Mouse (Mus musculus): ENCODE data around the gene Rasl11a. TPM values are rescaled to one million over a fixed set of nuclear protein-coding genes. Genes with fewer than 3 reads are reported as not detected.

Rasl11a gene
- total and polyA plus RNA-seq, 2 experiments from 2014 or later, result 7.7 to 18.8 TPM

DNA sequence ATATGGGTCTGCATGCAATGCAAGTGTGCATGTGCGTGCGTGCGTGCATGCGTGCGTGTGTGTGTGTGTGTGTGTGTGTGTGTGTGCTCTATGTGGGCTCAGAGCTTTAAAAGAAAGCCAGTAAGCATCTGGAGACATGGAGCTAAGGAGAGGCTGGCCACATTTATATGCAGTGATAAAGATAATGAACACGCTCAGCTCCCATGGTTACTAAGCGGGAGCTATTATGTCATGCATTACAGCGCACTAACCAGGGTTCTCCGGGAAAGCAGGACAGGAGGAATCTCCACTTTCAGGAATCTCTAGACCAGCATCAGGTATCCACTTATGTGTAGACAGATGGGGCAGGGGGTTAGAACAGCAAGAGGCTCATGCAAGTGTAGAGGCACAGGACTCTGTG is 13.9 kb downstream of the Rasl11a start:
- H3K4me2 ChIP-seq (ENCODE audit: low read depth, low read length), result no peak overlapping the region
- no peaks in the 10 kb centered on the region for H3K4me1 ChIP-seq (ENCODE audit: control insufficient read depth, insufficient read depth)
- WGBS, result 89% methylated on average over 9 of the region's 9 CpGs
- no peaks in the 10 kb centered on the region for H3K36me3 ChIP-seq (replicated peaks; ENCODE audit: control insufficient read depth, insufficient read depth, low read length)
- H3K9ac ChIP-seq (replicated peaks; ENCODE audit: low read depth, low read length), result no peak overlapping the region
- no peak for TF ChIP-seq CTCF (IDR thresholded peaks at IDR 0.05; ENCODE audit: low read depth)
- no peak for TF ChIP-seq EP300 (IDR thresholded peaks at IDR 0.05; ENCODE audit: low read depth)
- H3K27ac ChIP-seq (ENCODE audit: low read depth), result no peak overlapping the region
- H3K4me3 ChIP-seq (ENCODE audit: low read depth, low read length), result no peak overlapping the region
- H3K9me3 ChIP-seq (replicated peaks; ENCODE audit: control insufficient read depth, low read length), result peaks cover 6% of the 10 kb centered on the region; the same call in 1 of the 2 replicates
- no peak for DNase-seq (ENCODE audit: low spot score)
- no peaks in the 10 kb centered on the region for H3K27me3 ChIP-seq (ENCODE audit: control insufficient read depth, insufficient read depth, low read length)
- no peak for ATAC-seq (ENCODE audit: insufficient read depth, low read depth)

DNA sequence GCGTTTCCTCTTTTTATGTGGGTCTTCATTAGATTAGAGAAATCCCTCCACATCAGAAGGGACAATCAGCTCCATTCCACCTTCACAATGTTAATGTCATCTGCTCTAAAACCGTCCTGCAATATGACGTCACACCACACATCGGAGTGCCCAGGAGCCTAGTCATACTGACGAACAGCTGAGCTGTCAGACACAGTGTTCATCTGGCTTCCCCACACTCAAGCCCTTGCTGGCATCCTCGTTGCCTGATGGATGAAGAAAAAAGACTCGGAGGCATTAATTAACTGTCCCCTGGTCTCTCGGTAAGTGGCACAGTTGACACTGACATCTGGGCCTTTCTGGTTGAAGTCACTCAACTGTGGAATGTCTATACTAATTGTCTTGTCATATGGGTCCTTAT is 14.4 kb downstream of the Rasl11a start:
- H3K36me3 ChIP-seq (replicated peaks; ENCODE audit: control insufficient read depth, insufficient read depth, low read length), result no peaks in the 10 kb centered on the region
- H3K4me2 ChIP-seq (ENCODE audit: low read depth, low read length), result no peak overlapping the region
- TF ChIP-seq EP300 (IDR thresholded peaks at IDR 0.05; ENCODE audit: low read depth), result no peak
- no peak for TF ChIP-seq CTCF (IDR thresholded peaks at IDR 0.05; ENCODE audit: low read depth)
- no peak overlapping the region for H3K9ac ChIP-seq (replicated peaks; ENCODE audit: low read depth, low read length)
- peaks cover 6% of the 10 kb centered on the region; the same call in 1 of the 2 replicates for H3K9me3 ChIP-seq (replicated peaks; ENCODE audit: control insufficient read depth, low read length)
- no peak overlapping the region for H3K4me3 ChIP-seq (ENCODE audit: low read depth, low read length)
- no peak overlapping the region for H3K27ac ChIP-seq (ENCODE audit: low read depth)
- ATAC-seq (ENCODE audit: insufficient read depth, low read depth), result no peak
- WGBS, result 75% methylated on average over 8 of the region's 8 CpGs
- H3K4me1 ChIP-seq (ENCODE audit: control insufficient read depth, insufficient read depth), result no peaks in the 10 kb centered on the region
- no peaks in the 10 kb centered on the region for H3K27me3 ChIP-seq (ENCODE audit: control insufficient read depth, insufficient read depth, low read length)
- DNase-seq (ENCODE audit: low spot score), result no peak

DNA sequence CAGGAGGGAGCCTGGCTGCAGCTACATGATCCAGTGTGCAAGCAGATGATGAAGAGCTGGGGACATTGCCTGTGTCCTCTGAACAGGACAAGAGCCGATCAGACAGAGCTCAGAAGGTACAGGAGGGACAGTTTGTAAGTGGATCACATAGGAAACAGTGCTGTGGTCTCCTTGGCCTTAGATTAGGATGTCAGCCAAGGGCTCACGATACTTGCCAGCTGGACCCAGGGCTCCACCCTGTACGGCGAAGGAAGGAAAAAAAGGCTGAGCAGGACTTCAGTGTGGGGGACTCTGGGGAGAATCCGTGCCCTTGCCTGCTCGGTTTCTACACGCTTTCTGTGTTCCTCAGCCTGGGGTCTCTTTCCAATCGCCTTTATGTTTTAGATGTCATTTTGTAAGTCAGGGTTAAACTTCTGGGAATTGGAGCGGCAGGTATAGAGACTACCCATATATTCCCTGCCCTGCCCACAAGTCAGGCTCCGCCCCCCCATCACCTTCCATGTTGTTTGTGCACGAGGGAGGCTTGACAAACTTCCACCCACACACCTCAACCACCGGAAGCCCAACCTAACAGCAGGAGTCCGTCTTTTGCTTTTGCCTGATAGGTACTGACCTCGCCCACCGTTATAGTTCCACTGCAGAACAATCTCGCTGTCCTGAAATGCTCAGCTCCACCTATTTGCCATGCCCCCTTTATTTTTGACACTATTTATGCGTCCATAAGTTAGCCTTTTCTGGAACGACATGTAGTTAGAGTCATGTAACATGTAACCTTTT is 15.5 kb downstream of the Rasl11a start:
- Histone ChIP-seq H3K4me1 (ENCODE audit: control insufficient read depth, insufficient read depth) (no peaks in the 10 kb centered on the region), H3K27me3 (ENCODE audit: control insufficient read depth, insufficient read depth, low read length) (no peaks in the 10 kb centered on the region), H3K9ac (replicated peaks; ENCODE audit: low read depth, low read length) (no peak overlapping the region), H3K4me2 (ENCODE audit: low read depth, low read length) (no peak overlapping the region), H3K4me3 (ENCODE audit: low read depth, low read length) (no peak overlapping the region), H3K9me3 (replicated peaks; ENCODE audit: control insufficient read depth, low read length) (peaks cover 6% of the 10 kb centered on the region; the same call in 1 of the 2 replicates), H3K27ac (ENCODE audit: low read depth) (no peak overlapping the region), H3K36me3 (replicated peaks; ENCODE audit: control insufficient read depth, insufficient read depth, low read length) (no peaks in the 10 kb centered on the region)
- TF ChIP-seq EP300 (IDR thresholded peaks at IDR 0.05; ENCODE audit: low read depth), result no peak
- DNase-seq (ENCODE audit: low spot score) (no peak), ATAC-seq (ENCODE audit: insufficient read depth, low read depth) (no peak)
- WGBS, result 75% methylated on average over 18 of the region's 18 CpGs

- WGBS, result 40% methylated on average over 7 of the region's 7 CpGs
These were observed 16.7 kb downstream of the Rasl11a start for GRCm38 (mm10) chr5:146861588-146861987.

DNA sequence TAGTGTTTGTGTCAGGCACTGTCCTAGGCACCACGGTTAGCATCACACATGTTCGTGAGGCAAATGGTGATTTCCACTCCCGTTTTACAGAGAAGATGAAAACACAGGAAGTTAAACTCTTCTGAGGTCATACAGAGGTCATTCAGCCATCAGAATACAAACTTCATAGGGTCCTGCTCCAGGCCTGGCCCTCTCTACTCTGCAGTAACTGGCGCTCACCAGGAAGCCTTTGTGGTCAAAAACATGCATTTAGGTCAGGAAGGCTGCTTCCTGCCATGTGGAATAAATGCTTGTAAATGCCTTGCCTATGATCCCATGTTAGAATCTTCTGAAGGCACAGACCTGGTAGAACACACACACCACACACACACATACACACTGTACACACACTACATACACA is 20.6 kb downstream of the Rasl11a start:
- Histone ChIP-seq H3K27ac (ENCODE audit: low read depth) (no peak overlapping the region), H3K9me3 (replicated peaks; ENCODE audit: control insufficient read depth, low read length) (no peaks in the 10 kb centered on the region), H3K36me3 (replicated peaks; ENCODE audit: control insufficient read depth, insufficient read depth, low read length) (no peaks in the 10 kb centered on the region), H3K4me2 (ENCODE audit: low read depth, low read length) (no peak overlapping the region), H3K4me3 (ENCODE audit: low read depth, low read length) (no peak overlapping the region), H3K27me3 (ENCODE audit: control insufficient read depth, insufficient read depth, low read length) (no peaks in the 10 kb centered on the region), H3K4me1 (ENCODE audit: control insufficient read depth, insufficient read depth) (no peaks in the 10 kb centered on the region; the same call in 1 of the 2 replicates), H3K9ac (replicated peaks; ENCODE audit: low read depth, low read length) (no peak overlapping the region)
- TF ChIP-seq CTCF (IDR thresholded peaks at IDR 0.05; ENCODE audit: low read depth), result no peak
- no peak for TF ChIP-seq EP300 (IDR thresholded peaks at IDR 0.05; ENCODE audit: low read depth)
- 62% methylated on average over 4 of the region's 4 CpGs for WGBS
- DNase-seq (ENCODE audit: low spot score), result no peak
- no peak for ATAC-seq (ENCODE audit: insufficient read depth, low read depth)

More at GRCm38 (mm10) chr5:146861588-146861987, 16.7 kb downstream of the Rasl11a start:
- no peak overlapping the region for H3K4me2 ChIP-seq (ENCODE audit: low read depth, low read length)
- no peaks in the 10 kb centered on the region; the same call in 1 of the 2 replicates for H3K4me1 ChIP-seq (ENCODE audit: control insufficient read depth, insufficient read depth)
- no peak overlapping the region for H3K27ac ChIP-seq (ENCODE audit: low read depth)
- no peak overlapping the region for H3K9ac ChIP-seq (replicated peaks; ENCODE audit: low read depth, low read length)
- TF ChIP-seq CTCF (IDR thresholded peaks at IDR 0.05; ENCODE audit: low read depth) (no peak), EP300 (IDR thresholded peaks at IDR 0.05; ENCODE audit: low read depth) (no peak)
- H3K9me3 ChIP-seq (replicated peaks; ENCODE audit: control insufficient read depth, low read length), result no peaks in the 10 kb centered on the region
- DNase-seq (ENCODE audit: low spot score) (no peak), ATAC-seq (ENCODE audit: insufficient read depth, low read depth) (no peak)
- H3K36me3 ChIP-seq (replicated peaks; ENCODE audit: control insufficient read depth, insufficient read depth, low read length), result no peaks in the 10 kb centered on the region
- no peak overlapping the region for H3K4me3 ChIP-seq (ENCODE audit: low read depth, low read length)
- no peaks in the 10 kb centered on the region for H3K27me3 ChIP-seq (ENCODE audit: control insufficient read depth, insufficient read depth, low read length)

DNA sequence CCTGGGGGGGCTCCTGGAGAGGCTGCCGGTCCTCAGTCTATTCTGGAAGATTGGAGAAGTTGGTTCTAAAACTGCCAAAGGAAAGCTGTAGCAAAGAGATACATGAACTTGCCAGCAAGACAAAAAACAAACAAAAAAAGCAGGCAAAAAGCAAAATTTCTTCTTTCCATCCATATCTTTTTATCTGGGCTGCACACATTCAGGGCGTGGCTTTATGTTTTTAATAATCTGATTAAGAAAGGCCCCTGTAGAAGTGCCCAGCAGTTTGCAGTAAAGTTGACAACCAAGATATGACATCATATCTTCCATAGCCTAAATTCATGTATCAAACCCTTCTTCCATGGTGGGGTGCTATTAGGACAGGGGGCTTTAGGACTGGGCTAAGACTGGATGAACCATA is 21.4 kb downstream of the Rasl11a start:
- TF ChIP-seq EP300 (IDR thresholded peaks at IDR 0.05; ENCODE audit: low read depth), result no peak
- no peak for TF ChIP-seq CTCF (IDR thresholded peaks at IDR 0.05; ENCODE audit: low read depth)
- DNase-seq (ENCODE audit: low spot score) (no peak), ATAC-seq (ENCODE audit: insufficient read depth, low read depth) (no peak)
- Histone ChIP-seq H3K36me3 (replicated peaks; ENCODE audit: control insufficient read depth, insufficient read depth, low read length) (no peaks in the 10 kb centered on the region), H3K27me3 (ENCODE audit: control insufficient read depth, insufficient read depth, low read length) (no peaks in the 10 kb centered on the region), H3K4me3 (ENCODE audit: low read depth, low read length) (no peak overlapping the region), H3K4me2 (ENCODE audit: low read depth, low read length) (no peak overlapping the region), H3K9ac (replicated peaks; ENCODE audit: low read depth, low read length) (no peak overlapping the region), H3K27ac (ENCODE audit: low read depth) (no peak overlapping the region), H3K4me1 (ENCODE audit: control insufficient read depth, insufficient read depth) (no peaks in the 10 kb centered on the region; the same call in 1 of the 2 replicates), H3K9me3 (replicated peaks; ENCODE audit: control insufficient read depth, low read length) (no peaks in the 10 kb centered on the region)
- 89% methylated on average over 2 of the region's 2 CpGs for WGBS

All from heart, postnatal 0 days (tissue).